Mouse (Mus musculus) central nervous system, embryonic 14 days (tissue): Measurements from ENCODE around the gene Abcc5. TPM values are rescaled to one million over a fixed set of nuclear protein-coding genes. Genes with fewer than 3 reads are reported as not detected.

Experiments
- polyA plus RNA-seq: library from polyadenylated mRNA; depleted of rRNA; stranded (reverse); fragments of >200 nt; gene quantifications from 2 replicates; pipeline ENCODE4 v1.2.3, GENCODE M21; 2012; rRNA removed

The Abcc5 gene
- 269 and 286 TPM in 2 replicates for polyA plus RNA-seq

GRCm38 (mm10) chr16:20425855-20426598 lies at the start of gene Abcc5:
Gene Abcc5 (minus strand): TSS chr16:20426394.

GRCm38 (mm10) chr16:20325286-20325685 lies 100.9 kb downstream of the Abcc5 start, which contains the start of gene Cyp2ab1:
Gene Cyp2ab1 (minus strand): TSS chr16:20325404.

GRCm38 (mm10) chr16:20301770-20302649 lies 124.2 kb downstream of the Abcc5 start, which contains the start of gene Parl:
Gene Parl (minus strand): TSS chr16:20302387.

Other genes with a start within 250 kb of the Abcc5 start
- gene Map6d1, start 185.0 kb downstream of the Abcc5 start, polyA plus RNA-seq, result 3.5 TPM in 2 replicates
- 65.5 and 68.5 TPM in 2 replicates for gene Parl, start 124.0 kb downstream of the Abcc5 start, polyA plus RNA-seq
- 0.02 and 0.03 TPM in 2 replicates for gene Cyp2ab1, start 101.0 kb downstream of the Abcc5 start, polyA plus RNA-seq
- gene Eif2b5, start 72.4 kb upstream of the Abcc5 start, polyA plus RNA-seq, result 50.9 and 53.0 TPM in 2 replicates
- gene Dvl3, start 90.6 kb upstream of the Abcc5 start, polyA plus RNA-seq, result 81.3 and 94.9 TPM in 2 replicates
- 996 and 1,020 TPM in 2 replicates for gene Ap2m1, start 109.1 kb upstream of the Abcc5 start, polyA plus RNA-seq
- 68.0 and 74.3 TPM in 2 replicates for gene Abcf3, start 122.2 kb upstream of the Abcc5 start, polyA plus RNA-seq
- 29.8 and 35.2 TPM in 2 replicates for gene Vwa5b2, start 163.1 kb upstream of the Abcc5 start, polyA plus RNA-seq
- gene Eef1akmt4, start 185.2 kb upstream of the Abcc5 start, polyA plus RNA-seq, result 11.8 and 12.3 TPM in 2 replicates
- gene Gm49333, start 185.2 kb upstream of the Abcc5 start, polyA plus RNA-seq, result 0.06 TPM in 1 of 2 replicates, not detected in the other
- gene Alg3, start 185.3 kb upstream of the Abcc5 start, polyA plus RNA-seq, result 27.2 and 27.6 TPM in 2 replicates
- 65.1 and 66.7 TPM in 2 replicates for gene Camk2n2, start 194.9 kb upstream of the Abcc5 start, polyA plus RNA-seq
- 29.3 and 32.5 TPM in 2 replicates for gene Ece2, start 203.4 kb upstream of the Abcc5 start, polyA plus RNA-seq
- gene Psmd2, start 225.3 kb upstream of the Abcc5 start, polyA plus RNA-seq, result 219 and 227 TPM in 2 replicates
- gene Eif4g1, start 241.9 kb upstream of the Abcc5 start, polyA plus RNA-seq, result 245 and 252 TPM in 2 replicates